Comparison of ENCODE assay signal across 9 mouse cellular contexts in the genomic region with DNA sequence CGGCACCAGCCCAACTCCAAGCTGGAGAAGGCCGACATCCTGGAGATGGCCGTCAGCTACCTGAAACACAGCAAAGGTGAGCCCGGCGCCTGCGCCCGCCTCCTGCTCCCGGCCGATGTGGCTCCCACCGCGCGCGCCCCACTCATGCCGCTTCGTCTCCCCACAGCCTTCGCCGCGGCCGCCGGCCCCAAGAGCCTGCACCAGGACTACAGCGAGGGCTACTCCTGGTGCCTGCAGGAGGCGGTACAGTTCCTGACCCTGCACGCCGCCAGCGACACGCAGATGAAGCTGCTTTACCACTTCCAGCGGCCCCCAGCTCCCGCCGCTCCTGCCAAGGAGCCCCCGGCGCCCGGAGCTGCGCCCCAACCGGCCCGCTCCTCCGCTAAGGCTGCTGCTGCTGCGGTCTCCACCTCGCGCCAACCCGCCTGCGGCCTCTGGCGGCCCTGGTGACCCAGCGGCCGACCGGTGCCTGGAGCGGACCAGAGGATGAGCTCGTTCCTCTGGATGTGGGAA. TPM values are rescaled to one million over a fixed set of nuclear protein-coding genes. Genes with fewer than 3 reads are reported as not detected.
A peak's percentile ranks its signal among the peaks of the same experiment; 100 is the strongest.
DNase-seq lines count a peak whose midpoint lies in the region; ATAC-seq and TF ChIP-seq lines count a peak whose summit lies in the region.
"Had no signal": no experiment of that assay in that cellular context is flagged by ENCODE, and none has a peak within 500 bp of the region (broad histone marks: within the 10 kb centered on the region; RNA-seq: fewer than 3 reads in every experiment).

No protein-coding gene starts in this region.

- peak overlapping the region; percentile 32 for H3K9ac ChIP-seq in lung, embryonic 14.5 days
- peak overlapping the region; percentile 59 for H3K9ac ChIP-seq in kidney, embryonic 16.5 days (replicated peaks; ENCODE audit: low read length)
- H3K9ac ChIP-seq in midbrain, embryonic 11.5 days (ENCODE audit: low read length) = peak overlapping the region; percentile 98

- peaks cover 64% of the 10 kb centered on the region for H3K27me3 ChIP-seq in lung, embryonic 14.5 days (ENCODE audit: insufficient read depth, low read length)
- peaks cover 67% of the 10 kb centered on the region for H3K27me3 ChIP-seq in kidney, embryonic 16.5 days (ENCODE audit: insufficient read depth, low read length)
- peaks cover 4% of the 10 kb centered on the region; the same call in 1 of the 2 replicates for H3K27me3 ChIP-seq in midbrain, embryonic 11.5 days (ENCODE audit: control insufficient read depth, insufficient read depth, low read length)

- H3K4me2 ChIP-seq in lung, embryonic 14.5 days = peak overlapping the region; percentile 68
- H3K4me2 ChIP-seq in kidney, embryonic 16.5 days (replicated peaks; ENCODE audit: low read depth, low read length) = peak overlapping the region; percentile 84
- H3K4me2 ChIP-seq in midbrain, embryonic 11.5 days = peak overlapping the region; percentile 79

- WGBS in lung, embryonic 14.5 days = under 1% methylated on average over 47 of the region's 47 CpGs
- under 1% methylated on average over 43 of the region's 47 CpGs for WGBS in kidney, embryonic 16.5 days
- WGBS in midbrain, embryonic 11.5 days = under 1% methylated on average over 45 of the region's 47 CpGs

- peak overlapping the region; percentile 41 for H3K4me3 ChIP-seq in lung, embryonic 14.5 days (ENCODE audit: low read depth, low read length)
- peak overlapping the region; percentile 46 for H3K4me3 ChIP-seq in kidney, embryonic 16.5 days (ENCODE audit: low read length)
- H3K4me3 ChIP-seq in midbrain, embryonic 11.5 days (ENCODE audit: low read depth, low read length) = peak overlapping the region; percentile 95
- H3K4me3 ChIP-seq: erythroblast, embryonic 14.5 days had no signal

- no peak overlapping the region for H3K27ac ChIP-seq in lung, embryonic 14.5 days (ENCODE audit: low read depth)
- no peak overlapping the region for H3K27ac ChIP-seq in kidney, embryonic 16.5 days (ENCODE audit: low read length)
- peak overlapping the region; percentile 98 for H3K27ac ChIP-seq in midbrain, embryonic 11.5 days (ENCODE audit: low read depth, low read length)

- DNase-seq in lung, embryonic 14.5 days = peak; percentile 41
- no peak for DNase-seq in lung, postnatal 25 days (ENCODE audit: low spot score)
- DNase-seq in brain, adult 2 months (ENCODE audit: low read depth, low spot score) = peak; percentile 67
- peak; percentile 45 for DNase-seq in gastrocnemius, postnatal 25 days
- DNase-seq in midbrain, embryonic 11.5 days (ENCODE audit: low spot score, missing footprints) = peak; percentile 95
- peak; percentile 46 to 47 for DNase-seq in thymus, adult 18-20 months
- DNase-seq in yolk sac, embryonic 10.5 days (ENCODE audit: low spot score) = no peak

- no peak for TF ChIP-seq CTCF in lung, embryonic 14.5 days (IDR thresholded peaks at IDR 0.05; ENCODE audit: low read depth)

- H3K4me1 ChIP-seq in lung, embryonic 14.5 days (ENCODE audit: insufficient read depth) = peaks cover 17% of the 10 kb centered on the region
- H3K4me1 ChIP-seq in kidney, embryonic 16.5 days (ENCODE audit: insufficient read depth, low read length) = peaks cover 48% of the 10 kb centered on the region
- H3K4me1 ChIP-seq in midbrain, embryonic 11.5 days (ENCODE audit: control insufficient read depth, insufficient read depth, low read length) = peaks cover 75% of the 10 kb centered on the region

- H3K9me3 ChIP-seq in lung, embryonic 14.5 days (ENCODE audit: low read depth, low read length) = no peaks in the 10 kb centered on the region
- H3K9me3 ChIP-seq in kidney, embryonic 16.5 days (ENCODE audit: low read length) = no peaks in the 10 kb centered on the region
- H3K9me3 ChIP-seq in midbrain, embryonic 11.5 days (ENCODE audit: control insufficient read depth, low read length) = no peaks in the 10 kb centered on the region

- no peak for ATAC-seq in lung, embryonic 14.5 days (ENCODE audit: insufficient read depth)
- ATAC-seq in kidney, embryonic 16.5 days (ENCODE audit: low FRiP score, low TSS enrichment) = no peak
- ATAC-seq in midbrain, embryonic 11.5 days (ENCODE audit: low FRiP score) = no peak

- H3K36me3 ChIP-seq in lung, embryonic 14.5 days (ENCODE audit: insufficient read depth) = peaks cover 6% of the 10 kb centered on the region; the same call in 1 of the 2 replicates
- H3K36me3 ChIP-seq in kidney, embryonic 16.5 days (ENCODE audit: insufficient read depth, low read length) = no peaks in the 10 kb centered on the region
- H3K36me3 ChIP-seq in midbrain, embryonic 11.5 days (ENCODE audit: control insufficient read depth, insufficient read depth, low read length) = peaks cover 4% of the 10 kb centered on the region

RNA-seq across cellular contexts. Expression of gene Hes5, which starts 0.6 kb away (rescaled TPM):
- polyA plus RNA-seq in lung, embryonic 14.5 days (2014; fragmentation: Nextera tagmentation; extraction: Ambion mirVana) = 0.14 and 0.15 TPM in 2 replicates
- not detected for total RNA-seq in gastrocnemius, postnatal 25 days (2021)
- 17.2 and 20.1 TPM in 2 replicates for polyA plus RNA-seq in kidney, embryonic 16.5 days (2015; fragmentation: Nextera tagmentation; extraction: Ambion mirVana)
- 456 and 535 TPM in 2 replicates for polyA plus RNA-seq in midbrain, embryonic 11.5 days (2014; fragmentation: Nextera tagmentation; extraction: Ambion mirVana)
- polyA plus RNA-seq: erythroblast, embryonic 14.5 days had no signal

RNA-seq across cellular contexts. Expression of gene Pank4, which starts 2.6 kb away (rescaled TPM):
- polyA plus RNA-seq in lung, embryonic 14.5 days (2014; fragmentation: Nextera tagmentation; extraction: Ambion mirVana) = 49.3 and 51.0 TPM in 2 replicates
- 10 to 100 TPM; 31.2 to 34.0 TPM for total RNA-seq in gastrocnemius, postnatal 25 days (2021)
- 51.9 and 53.8 TPM in 2 replicates for polyA plus RNA-seq in kidney, embryonic 16.5 days (2015; fragmentation: Nextera tagmentation; extraction: Ambion mirVana)
- polyA plus RNA-seq in midbrain, embryonic 11.5 days (2014; fragmentation: Nextera tagmentation; extraction: Ambion mirVana) = 37.0 and 40.4 TPM in 2 replicates

RNA-seq across cellular contexts. Expression of gene Tnfrsf14, which starts 32.9 kb away (rescaled TPM):
- 0.78 and 0.85 TPM in 2 replicates for polyA plus RNA-seq in lung, embryonic 14.5 days (2014; fragmentation: Nextera tagmentation; extraction: Ambion mirVana)
- total RNA-seq in gastrocnemius, postnatal 25 days (2021) = 1 to 10 TPM; 1.8 to 3.0 TPM
- 0.74 and 0.95 TPM in 2 replicates for polyA plus RNA-seq in kidney, embryonic 16.5 days (2015; fragmentation: Nextera tagmentation; extraction: Ambion mirVana)
- 0.93 and 1.2 TPM in 2 replicates for polyA plus RNA-seq in midbrain, embryonic 11.5 days (2014; fragmentation: Nextera tagmentation; extraction: Ambion mirVana)

Comparison
In these comparisons a context has a peak if more than half of its experiments do, and no peak if none do; other contexts are left out.
1. DNase-seq: peak in lung, embryonic 14.5 days (single experiment), brain, adult 2 months (single experiment), gastrocnemius, postnatal 25 days (single experiment), midbrain, embryonic 11.5 days (single experiment) and thymus, adult 18-20 months (2 of 2); none in lung, postnatal 25 days (single experiment) and yolk sac, embryonic 10.5 days (single experiment).
2. H3K4me3 ChIP-seq: peak in every context shown above with its lines; median percentile 95 in midbrain, embryonic 11.5 days; 46 in kidney, embryonic 16.5 days; 41 in lung, embryonic 14.5 days.
3. H3K9ac ChIP-seq: peak in every context shown above with its lines; median percentile 98 in midbrain, embryonic 11.5 days; 59 in kidney, embryonic 16.5 days; 32 in lung, embryonic 14.5 days.
4. RNA of gene Hes5, which starts 0.6 kb away (polyA plus RNA-seq): 456 to 535 TPM in midbrain, embryonic 11.5 days; 17.2 to 20.1 TPM in kidney, embryonic 16.5 days and 0.14 to 0.15 TPM in lung, embryonic 14.5 days; every median in the first group is over 10 times any median in the second.
5. Peak in every context shown above with its lines, with median percentiles within 50 percentile points of each other: H3K4me2 ChIP-seq.